Mouse (Mus musculus) midbrain, embryonic 11.5 days (tissue): ENCODE data around the gene Iqck. TPM values are rescaled to one million over a fixed set of nuclear protein-coding genes. Genes with fewer than 3 reads are reported as not detected.

Experiments
- ATAC-seq: fragments of 200-750 bp; cut with Nextera tagmentation; 2 replicates; pipeline ENCODE4 v1.8.0; 2017; ENCODE audit warnings: moderate TSS enrichment, moderate library complexity; ENCODE audit not compliant: low FRiP score
- DNase-seq: peaks from one replicate; pipeline ENCODE4 v3.0.0; 2015; ENCODE audit warnings: low spot score; ENCODE audit errors: missing footprints
- H3K27ac ChIP-seq: fragments of 300-500 bp; sonication (generic); 2 replicates; pipeline ENCODE4 v1.5.1; 2014; ENCODE audit warnings: low read depth, low read length
- H3K27me3 ChIP-seq: fragments of 300-500 bp; sonication (generic); 2 replicates; pipeline ENCODE4 v1.6.1; 2014; ENCODE audit warnings: mild to moderate bottlenecking, low read length, moderate library complexity, mixed read lengths; ENCODE audit not compliant: control insufficient read depth, insufficient read depth
- H3K36me3 ChIP-seq: fragments of 300-500 bp; sonication (generic); 2 replicates; pipeline ENCODE4 v1.6.1; 2014; ENCODE audit warnings: mild to moderate bottlenecking, low read length, moderate library complexity, mixed read lengths; ENCODE audit not compliant: control insufficient read depth, insufficient read depth
- H3K4me1 ChIP-seq: fragments of 300-500 bp; sonication (generic); 2 replicates; pipeline ENCODE4 v1.6.1; 2014; ENCODE audit warnings: low read length; ENCODE audit not compliant: control insufficient read depth, insufficient read depth
- H3K4me2 ChIP-seq: fragments of 300-500 bp; sonication (generic); 2 replicates; pipeline ENCODE4 v1.6.1; 2014; ENCODE audit warnings: mild to moderate bottlenecking, moderate library complexity
- H3K4me3 ChIP-seq: fragments of 300-500 bp; sonication (generic); 2 replicates; pipeline ENCODE4 v1.5.1; 2014; ENCODE audit warnings: low read depth, low read length
- H3K9ac ChIP-seq: fragments of 300-500 bp; sonication (generic); 2 replicates; pipeline ENCODE4 v1.6.1; 2014; ENCODE audit warnings: low read length
- H3K9me3 ChIP-seq: fragments of 300-500 bp; sonication (generic); 2 replicates; pipeline ENCODE4 v1.6.1; 2016; ENCODE audit warnings: low read length; ENCODE audit not compliant: control insufficient read depth
- WGBS: fragments of 180-500 bp; shearing (Covaris S2); extraction: QIAGEN DNeasy Blood & Tissue Kit; methylation state at CpG from one replicate; pipeline ENCODE4 v1.1.7; 2014; 5-methylcytosine and 5-hydroxymethylcytosine counted together
- polyA plus RNA-seq: library from polyadenylated mRNA; unstranded; fragments of >200 nt; fragmentation: Nextera tagmentation; extraction: Ambion mirVana; gene quantifications from 2 replicates; pipeline ENCODE4 v1.2.1, GENCODE M21; 2014

The Iqck gene
- polyA plus RNA-seq, 1 experiment from 2014 or later: 3.2 TPM

DNA sequence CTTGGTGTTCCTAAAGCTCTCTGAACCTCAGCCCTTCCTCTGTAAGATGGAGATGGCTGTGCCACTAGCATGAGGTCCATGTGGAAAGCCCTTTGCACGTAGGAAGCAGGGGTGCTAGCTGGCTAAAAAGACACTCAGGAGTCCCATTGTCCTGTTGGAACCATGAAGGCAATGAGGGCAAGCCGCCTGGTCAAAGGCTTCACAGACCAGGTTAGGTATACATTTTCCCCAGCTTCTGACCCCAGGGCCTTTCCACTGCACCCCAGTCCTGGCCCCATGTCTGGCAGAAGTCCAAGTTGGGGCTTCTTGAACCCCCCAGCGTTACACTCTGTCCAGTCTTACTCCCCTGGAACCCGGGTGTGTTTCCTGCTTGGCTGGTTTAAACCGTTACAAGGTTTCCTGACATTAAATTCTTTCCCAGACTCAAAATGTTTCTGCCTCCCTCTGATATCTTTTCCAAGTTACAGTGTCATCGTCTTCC is 136.6 kb downstream of the Iqck start:
- no peak overlapping the region for H3K9ac ChIP-seq
- H3K9me3 ChIP-seq: no peaks in the 10 kb centered on the region
- peak overlapping the region; percentile 78; the same call in 1 of the 2 replicates for H3K4me3 ChIP-seq
- DNase-seq: peak; percentile 83
- no peaks in the 10 kb centered on the region; the same call in none of the 2 replicates for H3K27me3 ChIP-seq
- no peaks in the 10 kb centered on the region for H3K36me3 ChIP-seq
- H3K27ac ChIP-seq: peak overlapping the region; percentile 74; the same call in 1 of the 2 replicates
- peaks cover 35% of the 10 kb centered on the region for H3K4me1 ChIP-seq
- ATAC-seq: no peak
- peak overlapping the region; percentile 93 for H3K4me2 ChIP-seq
- WGBS: 31% methylated on average over 6 of the region's 6 CpGs

DNA sequence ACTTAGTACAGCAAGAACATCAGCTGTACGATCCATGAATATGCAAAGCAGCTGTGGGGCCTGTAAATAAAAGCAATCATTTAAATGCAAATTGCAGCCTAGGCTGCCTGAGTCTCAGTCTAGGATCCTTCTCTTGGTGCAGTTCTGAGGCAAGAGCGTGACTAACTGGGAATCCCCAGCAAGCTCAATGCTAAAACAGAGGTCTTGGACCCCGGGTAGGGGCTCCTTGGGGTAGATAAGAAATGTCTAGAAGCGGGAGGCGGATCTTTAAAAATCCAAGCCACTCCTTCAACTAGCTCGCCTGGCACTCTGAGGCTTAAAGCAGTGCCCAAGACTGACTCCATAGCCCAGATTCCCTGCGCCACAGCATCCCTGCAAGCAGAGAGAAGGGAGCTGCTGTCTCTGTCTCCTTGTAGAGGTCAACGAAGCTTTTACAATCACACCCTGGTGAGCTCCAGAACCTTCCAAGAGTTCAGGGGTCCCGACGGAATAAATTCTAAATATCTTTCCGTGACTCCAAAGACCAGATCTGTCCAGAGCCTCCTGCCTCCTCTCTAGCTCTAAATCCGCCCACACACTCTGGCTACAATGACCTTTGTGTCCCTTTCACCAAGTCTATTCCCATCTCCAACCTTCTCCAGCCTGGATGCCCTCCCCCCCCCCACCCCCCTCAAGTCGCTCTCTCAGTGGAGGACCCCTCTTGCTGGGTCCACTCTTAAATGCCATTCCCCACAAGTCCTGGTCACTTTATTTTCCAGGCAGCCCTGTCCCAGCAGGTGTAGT is 137.3 kb downstream of the Iqck start:
- peak; percentile 90 for DNase-seq

DNA sequence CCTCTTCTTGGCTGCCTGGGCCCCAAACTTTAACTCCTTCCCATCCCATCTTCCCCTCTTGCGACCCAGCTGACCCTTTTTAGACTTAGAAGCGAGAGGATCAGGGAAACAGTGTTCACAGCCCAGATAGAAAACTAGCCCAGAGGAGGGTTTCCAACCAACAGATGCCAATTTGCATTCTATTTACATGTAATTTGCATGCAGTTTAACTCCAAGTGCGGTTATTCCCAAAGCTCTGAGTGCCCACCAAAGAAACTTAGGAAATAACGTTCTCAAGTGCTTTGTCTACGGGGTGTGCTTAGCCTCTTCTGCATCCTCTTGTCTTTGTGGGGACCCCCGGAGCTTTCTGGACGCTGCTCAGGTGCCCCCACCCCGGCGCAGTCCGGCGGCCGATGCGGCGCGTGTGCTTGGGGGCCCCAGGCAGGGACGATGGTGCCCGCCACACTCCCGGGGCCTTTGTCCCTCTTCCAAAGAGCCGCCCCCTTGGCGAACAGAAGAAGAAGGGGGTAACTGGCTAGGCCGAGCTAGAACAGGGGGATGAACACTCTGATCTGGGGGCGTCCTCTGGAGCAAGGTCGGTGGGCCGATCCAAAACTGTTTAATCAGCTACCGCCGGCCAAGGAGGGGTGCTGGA is 138.2 kb downstream of the Iqck start:
- Histone ChIP-seq H3K36me3 (no peaks in the 10 kb centered on the region), H3K4me2 (peak overlapping the region; percentile 93), H3K27me3 (no peaks in the 10 kb centered on the region; the same call in none of the 2 replicates), H3K9me3 (no peaks in the 10 kb centered on the region), H3K4me1 (peaks cover 33% of the 10 kb centered on the region), H3K27ac (peak overlapping the region; percentile 74), H3K4me3 (peak overlapping the region; percentile 78), H3K9ac (peak overlapping the region; percentile 91)
- WGBS: under 1% methylated on average over 26 of the region's 26 CpGs
- peak; percentile 91 for DNase-seq
- ATAC-seq: peak; percentile 15; the same call in 1 of the 2 replicates

More for the DNA sequence above, 137.3 kb downstream of the Iqck start:
- no peaks in the 10 kb centered on the region for H3K36me3 ChIP-seq
- peak overlapping the region; percentile 78 for H3K4me3 ChIP-seq
- H3K27me3 ChIP-seq: no peaks in the 10 kb centered on the region; the same call in none of the 2 replicates
- H3K9ac ChIP-seq: peak overlapping the region; percentile 91
- no peaks in the 10 kb centered on the region for H3K9me3 ChIP-seq
- peak overlapping the region; percentile 93 for H3K4me2 ChIP-seq
- 10% methylated on average over 13 of the region's 13 CpGs for WGBS
- peaks cover 33% of the 10 kb centered on the region for H3K4me1 ChIP-seq
- peak overlapping the region; percentile 74 for H3K27ac ChIP-seq
- ATAC-seq: peak; percentile 4; the same call in 1 of the 2 replicates

- H3K27ac ChIP-seq: peak overlapping the region; percentile 74
- H3K9me3 ChIP-seq: no peaks in the 10 kb centered on the region
- H3K27me3 ChIP-seq: no peaks in the 10 kb centered on the region; the same call in none of the 2 replicates
- ATAC-seq (peak; percentile 41), DNase-seq (peak; percentile 97)
- H3K36me3 ChIP-seq: no peaks in the 10 kb centered on the region
- H3K9ac ChIP-seq: peak overlapping the region; percentile 91
- peaks cover 33% of the 10 kb centered on the region for H3K4me1 ChIP-seq
- H3K4me3 ChIP-seq: peak overlapping the region; percentile 78
- under 1% methylated on average over 21 of the region's 21 CpGs for WGBS
- peak overlapping the region; percentile 93 for H3K4me2 ChIP-seq
Measured at GRCm38 (mm10) chr7:118994231-118994842, 138.8 kb downstream of the Iqck start.

DNA sequence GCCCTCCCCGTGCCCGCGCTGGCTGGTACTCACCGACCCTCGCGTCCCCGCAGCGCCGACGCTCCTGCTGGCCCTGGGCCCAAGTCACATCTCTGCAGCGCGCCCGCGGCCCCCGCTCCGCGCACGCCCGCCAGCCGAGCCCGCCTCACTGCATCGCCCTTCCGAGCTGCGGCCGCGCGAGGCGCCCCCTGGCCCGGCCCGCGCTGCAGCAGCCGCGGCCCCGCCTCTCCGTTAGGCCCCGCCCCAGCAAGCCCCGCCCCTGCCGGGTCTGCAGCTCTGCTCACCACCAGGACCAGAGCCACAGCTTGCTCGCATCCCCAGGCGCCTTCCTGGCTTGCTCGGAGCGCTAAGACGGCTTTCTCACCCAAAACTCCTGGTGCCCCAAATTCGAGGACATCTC is 139.5 kb downstream of the Iqck start, which contains the start of gene Gprc5b:
Gene Gprc5b (minus strand): TSS at position 205 of the 400 bp plus-strand sequence.
- peaks cover 33% of the 10 kb centered on the region for H3K4me1 ChIP-seq

DNA sequence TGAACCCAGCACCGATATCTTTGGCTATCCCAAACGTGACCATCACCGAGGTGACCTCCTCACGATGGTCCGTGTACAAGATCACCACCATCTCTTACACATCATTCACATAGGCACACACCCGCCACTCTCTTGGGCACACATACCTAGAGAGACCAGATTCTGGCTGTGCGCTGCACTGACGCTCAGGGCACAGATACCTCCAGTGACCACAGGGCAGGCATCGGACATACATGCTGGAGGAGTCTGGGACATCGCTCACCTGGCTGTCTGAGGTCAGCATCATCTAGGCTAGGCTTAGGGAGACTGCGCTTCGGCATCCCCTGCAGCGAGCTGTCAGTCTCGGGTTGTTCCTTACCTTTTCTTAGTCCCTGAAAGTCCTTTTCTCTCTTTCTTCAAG is 140.1 kb downstream of the Iqck start:
- WGBS: 7% methylated on average over 14 of the region's 14 CpGs
- peak overlapping the region; percentile 91; the same call in 1 of the 2 replicates for H3K9ac ChIP-seq
- H3K27ac ChIP-seq: no peak overlapping the region
- peak overlapping the region; percentile 93 for H3K4me2 ChIP-seq
- no peaks in the 10 kb centered on the region; the same call in none of the 2 replicates for H3K27me3 ChIP-seq
- no peaks in the 10 kb centered on the region for H3K9me3 ChIP-seq
- ATAC-seq: peak; percentile 18
- peaks cover 33% of the 10 kb centered on the region for H3K4me1 ChIP-seq
- no peak for DNase-seq
- peak overlapping the region; percentile 78 for H3K4me3 ChIP-seq
- no peaks in the 10 kb centered on the region for H3K36me3 ChIP-seq

More for the DNA sequence above, 139.5 kb downstream of the Iqck start, which contains the start of gene Gprc5b:
- Histone ChIP-seq H3K27me3 (no peaks in the 10 kb centered on the region; the same call in none of the 2 replicates), H3K9ac (peak within 1 kb of the TSS; percentile 91), H3K9me3 (no peaks in the 10 kb centered on the region), H3K27ac (peak within 1 kb of the TSS; percentile 74), H3K36me3 (no peaks in the 10 kb centered on the region), H3K4me3 (peak within 1 kb of the TSS; percentile 78), H3K4me2 (peak within 1 kb of the TSS; percentile 93)
- under 1% methylated on average over 39 of the region's 44 CpGs for WGBS
- DNase-seq (peak; percentile 99), ATAC-seq (peak; percentile 85)

GRCm38 (mm10) chr7:118996137-118996837 is 140.7 kb downstream of the Iqck start:
- peaks cover 29% of the 10 kb centered on the region for H3K4me1 ChIP-seq
- DNase-seq (peak; percentile 99), ATAC-seq (peak; percentile 33)
- H3K9ac ChIP-seq: no peak overlapping the region
- no peak overlapping the region for H3K4me2 ChIP-seq
- no peak overlapping the region for H3K27ac ChIP-seq
- H3K36me3 ChIP-seq: no peaks in the 10 kb centered on the region
- 8% methylated on average over 13 of the region's 13 CpGs for WGBS
- no peak overlapping the region for H3K4me3 ChIP-seq
- H3K27me3 ChIP-seq: no peaks in the 10 kb centered on the region; the same call in none of the 2 replicates
- H3K9me3 ChIP-seq: no peaks in the 10 kb centered on the region

DNA sequence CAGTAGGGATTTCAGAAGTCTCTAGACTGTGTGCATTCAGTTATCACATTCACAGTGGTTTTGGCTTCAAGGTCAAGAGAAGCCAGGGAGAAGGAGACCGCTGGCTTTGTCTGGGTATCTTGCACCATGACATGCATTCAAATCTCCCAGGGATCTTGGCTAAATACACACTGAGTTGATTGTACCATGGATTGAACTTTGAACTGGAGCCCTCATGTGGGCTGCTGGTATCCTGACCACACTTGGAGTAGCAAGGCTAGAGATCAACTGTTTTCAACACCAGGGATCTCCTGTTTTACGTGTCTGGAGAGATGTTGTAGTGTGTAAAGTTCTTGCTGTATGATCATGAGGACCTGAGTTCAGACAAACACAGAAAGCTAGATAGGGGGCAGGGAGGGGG is 144.3 kb downstream of the Iqck start:
- DNase-seq (no peak), ATAC-seq (no peak)
- H3K4me3 ChIP-seq: no peak overlapping the region
- WGBS: 71% methylated on average over 2 of the region's 2 CpGs
- peaks cover 6% of the 10 kb centered on the region; the same call in 1 of the 2 replicates for H3K4me1 ChIP-seq
- H3K27me3 ChIP-seq: no peaks in the 10 kb centered on the region; the same call in none of the 2 replicates
- H3K27ac ChIP-seq: no peak overlapping the region
- H3K36me3 ChIP-seq: no peaks in the 10 kb centered on the region
- no peak overlapping the region for H3K9ac ChIP-seq
- no peaks in the 10 kb centered on the region for H3K9me3 ChIP-seq
- H3K4me2 ChIP-seq: no peak overlapping the region
